ENCODE assay signal across 15 mouse cellular contexts in genomic region chr7:46131806-46132205, GRCm38 (mm10). TPM values are rescaled to one million over a fixed set of nuclear protein-coding genes. Genes with fewer than 3 reads are reported as not detected.
DNase-seq lines count a peak whose midpoint lies in the region; ATAC-seq and TF ChIP-seq lines count a peak whose summit lies in the region.
"Had no signal": no experiment of that assay in that cellular context is flagged by ENCODE, and none has a peak within 500 bp of the region (broad histone marks: within the 10 kb centered on the region; RNA-seq: fewer than 3 reads in every experiment).

No protein-coding gene starts in this region.

- H3K4me3 ChIP-seq in gastrocnemius, adult 2 months = no peak overlapping the region
- H3K4me3 ChIP-seq: embryonic facial prominence, embryonic 12.5 days; heart, adult 2 months; liver, embryonic 12.5 days had no signal

- TF ChIP-seq CTCF in gastrocnemius, adult 2 months (IDR thresholded peaks at IDR 0.05) = no peak

- DNase-seq in gastrocnemius, adult 2 months = peak; percentile 27
- DNase-seq in gastrocnemius, adult 18-20 months (ENCODE audit: low spot score) = no peak
- DNase-seq in right cerebral cortex, postnatal 25 days = peak; percentile 42
- no peak for DNase-seq in right cerebral cortex, postnatal 4 days
- DNase-seq in layer of hippocampus, adult 8-10 months (ENCODE audit: low spot score in 2 of 2) = peak; percentile 49 to 65
- no peak for DNase-seq in kidney, adult 11 months
- DNase-seq: heart, adult 2 months; lung, postnatal 14 days; midbrain, embryonic 14.5 days; thymus, adult 18-20 months had no signal

- intact Hi-C loops in gastrocnemius, adult 2 months (cut with DNase I) = no loop called here

- ATAC-seq in CD4-positive, CD25-positive, alpha-beta regulatory T cell, adult 4 months = no peak
- ATAC-seq: liver, embryonic 12.5 days had no signal

- peak overlapping the region; percentile 51 for H3K27ac ChIP-seq in gastrocnemius, adult 2 months
- H3K27ac ChIP-seq: embryonic facial prominence, embryonic 12.5 days; heart, adult 2 months; liver, embryonic 12.5 days had no signal

RNA-seq across cellular contexts. Expression of gene Kcnj11, which starts 31.2 kb away (rescaled TPM):
- 100 to 1,000 TPM; 109 to 121 TPM for total RNA-seq in gastrocnemius, adult 2 months (2021)
- 100 to 1,000 TPM; 121 to 133 TPM for total RNA-seq in gastrocnemius, adult 18-20 months (2021)
- total RNA-seq in layer of hippocampus, adult 8-10 months (2022) = 10 to 100 TPM; 30.2 to 36.4 (median 33.9) TPM
- polyA plus RNA-seq in CD4-positive, CD25-positive, alpha-beta regulatory T cell, adult 4 months (2017; shearing (Covaris generic)) = not detected
- total RNA-seq: hematopoietic stem cell, adult 5-6 weeks; neutrophil, adult 5-6 weeks had no signal
- polyA plus RNA-seq: liver, embryonic 12.5 days had no signal

RNA-seq across cellular contexts. Expression of gene Abcc8, which starts 48.0 kb away (rescaled TPM):
- total RNA-seq in gastrocnemius, adult 2 months (2021) = 1 to 10 TPM; 2.4 to 4.2 TPM
- 1 to 10 TPM; 3.3 to 5.9 TPM for total RNA-seq in gastrocnemius, adult 18-20 months (2021)
- 10 to 100 TPM; 39.0 to 52.6 (median 45.1) TPM for total RNA-seq in layer of hippocampus, adult 8-10 months (2022)
- not detected for polyA plus RNA-seq in CD4-positive, CD25-positive, alpha-beta regulatory T cell, adult 4 months (2017; shearing (Covaris generic))
- total RNA-seq: hematopoietic stem cell, adult 5-6 weeks had no signal

Comparison
In these comparisons a context has a peak if more than half of its experiments do, and no peak if none do; other contexts are left out.
1. DNase-seq: peak in gastrocnemius, adult 2 months (single experiment), right cerebral cortex, postnatal 25 days (single experiment) and layer of hippocampus, adult 8-10 months (2 of 2); none in gastrocnemius, adult 18-20 months (single experiment), right cerebral cortex, postnatal 4 days (single experiment) and kidney, adult 11 months (single experiment).
2. RNA of gene Abcc8, which starts 48.0 kb away (total RNA-seq): 39.0 to 52.6 TPM in layer of hippocampus, adult 8-10 months; 3.3 to 5.9 TPM in gastrocnemius, adult 18-20 months and 2.4 to 4.2 TPM in gastrocnemius, adult 2 months; every median in the first group is over 4 times any median in the second.